Mouse (Mus musculus) neural tube, embryonic 11.5 days (tissue): ENCODE measurements around the gene Srsf6. TPM values are rescaled to one million over a fixed set of nuclear protein-coding genes. Genes with fewer than 3 reads are reported as not detected.
A peak's percentile ranks its signal among the peaks of the same experiment; 100 is the strongest.
"Not testable (repeated sequence)": the region's sequence is repeated elsewhere in the genome, so short reads cannot be mapped to it uniquely, and the experiment has no call there.

Source experiments
- ATAC-seq: fragments of 200-750 bp; cut with Nextera tagmentation; 2 replicates; pipeline ENCODE4 v1.8.0; 2017; ENCODE audit warnings: moderate number of reproducible peaks, mild to moderate bottlenecking, moderate TSS enrichment, moderate library complexity; ENCODE audit not compliant: insufficient read depth, low FRiP score, low TSS enrichment
- DNase-seq: peaks from one replicate; pipeline ENCODE4 v3.0.0-alpha.2; 2015; ENCODE audit warnings: low spot score
- H3K27ac ChIP-seq: fragments of 300-500 bp; sonication (generic); 2 replicates; pipeline ENCODE4 v1.5.1; 2014; ENCODE audit warnings: low read depth, mild to moderate bottlenecking, low read length
- H3K27me3 ChIP-seq: fragments of 300-500 bp; sonication (generic); 2 replicates; pipeline ENCODE4 v1.6.1; 2014; ENCODE audit warnings: mild to moderate bottlenecking, low read length, mixed read lengths; ENCODE audit not compliant: control insufficient read depth, insufficient read depth
- H3K36me3 ChIP-seq: fragments of 300-500 bp; sonication (generic); 2 replicates; pipeline ENCODE4 v1.6.1; 2014; ENCODE audit warnings: mild to moderate bottlenecking, low read length, moderate library complexity, mixed read lengths; ENCODE audit not compliant: control insufficient read depth, insufficient read depth
- H3K4me1 ChIP-seq: fragments of 300-500 bp; sonication (generic); 2 replicates; pipeline ENCODE4 v1.6.1; 2014; ENCODE audit warnings: low read length, mixed read lengths; ENCODE audit not compliant: control insufficient read depth, insufficient read depth
- H3K4me2 ChIP-seq: fragments of 300-500 bp; sonication (generic); 2 replicates; pipeline ENCODE4 v1.6.1; 2014; ENCODE audit warnings: low read depth, mild to moderate bottlenecking, moderate library complexity
- H3K4me3 ChIP-seq: fragments of 300-500 bp; sonication (generic); 2 replicates; pipeline ENCODE4 v1.5.1; 2014; ENCODE audit warnings: low read depth, low read length
- H3K9ac ChIP-seq: fragments of 300-500 bp; sonication (generic); 2 replicates; pipeline ENCODE4 v1.6.1; 2014; ENCODE audit warnings: mild to moderate bottlenecking, low read length
- H3K9me3 ChIP-seq: fragments of 300-500 bp; sonication (generic); 2 replicates; pipeline ENCODE4 v1.6.1; 2016; ENCODE audit warnings: low read length; ENCODE audit not compliant: control insufficient read depth
- WGBS: fragments of 180-500 bp; shearing (Covaris S2); extraction: QIAGEN DNeasy Blood & Tissue Kit; methylation state at CpG from one replicate; pipeline ENCODE4 v1.1.7; 2014; 5-methylcytosine and 5-hydroxymethylcytosine counted together
- polyA plus RNA-seq: library from polyadenylated mRNA; unstranded; fragments of >200 nt; fragmentation: Nextera tagmentation; extraction: Ambion mirVana; gene quantifications from 2 replicates; pipeline ENCODE4 v1.2.1, GENCODE M21; 2014

Gene Srsf6
- polyA plus RNA-seq, result 272 and 284 TPM in 2 replicates

DNA sequence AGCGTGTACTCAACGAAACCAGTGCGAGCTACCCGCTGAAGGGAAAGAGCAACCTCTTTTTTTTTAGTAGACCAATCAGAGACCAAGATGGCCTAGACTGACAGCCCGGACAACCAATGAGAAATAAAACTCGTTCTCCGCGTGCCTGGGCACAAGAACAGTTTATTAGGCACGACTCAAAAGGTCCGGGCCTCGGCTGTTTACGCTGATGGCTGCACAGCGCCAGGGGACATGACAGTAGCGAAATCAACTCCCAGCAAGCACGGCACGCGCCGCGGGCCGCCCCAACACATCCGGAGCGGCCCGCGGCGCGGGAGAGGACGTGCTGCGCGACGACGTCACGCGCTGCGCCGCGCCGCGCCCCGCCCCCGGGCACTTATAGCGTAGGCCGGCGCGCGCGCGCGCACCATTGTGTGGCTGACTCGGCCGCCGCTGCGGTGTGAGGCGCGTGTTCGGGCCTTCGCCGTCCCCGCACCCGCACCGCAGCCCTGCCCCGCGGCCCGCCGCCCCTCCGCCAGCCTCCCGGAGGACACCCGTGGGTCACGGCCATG is at the start of gene Srsf6:
Srsf6 (plus strand) TSS at position 406 of the 551 bp plus-strand sequence.
- Histone ChIP-seq H3K9me3 (no peaks in the 10 kb centered on the region; the same call in 1 of the 2 replicates), H3K9ac (peak within 1 kb of the TSS; percentile 100), H3K27ac (peak within 1 kb of the TSS; percentile 98), H3K27me3 (no peaks in the 10 kb centered on the region), H3K4me1 (peaks cover 12% of the 10 kb centered on the region), H3K4me3 (peak within 1 kb of the TSS; percentile 99), H3K4me2 (peak within 1 kb of the TSS; percentile 81), H3K36me3 (0 out of 2 replicates have a peak, but pooled peaks cover 6% of the 10 kb centered on the region)
- WGBS, result under 1% methylated on average over 52 of the region's 68 CpGs
- ATAC-seq, result peak; percentile 85
- peak; percentile 97 for DNase-seq

DNA sequence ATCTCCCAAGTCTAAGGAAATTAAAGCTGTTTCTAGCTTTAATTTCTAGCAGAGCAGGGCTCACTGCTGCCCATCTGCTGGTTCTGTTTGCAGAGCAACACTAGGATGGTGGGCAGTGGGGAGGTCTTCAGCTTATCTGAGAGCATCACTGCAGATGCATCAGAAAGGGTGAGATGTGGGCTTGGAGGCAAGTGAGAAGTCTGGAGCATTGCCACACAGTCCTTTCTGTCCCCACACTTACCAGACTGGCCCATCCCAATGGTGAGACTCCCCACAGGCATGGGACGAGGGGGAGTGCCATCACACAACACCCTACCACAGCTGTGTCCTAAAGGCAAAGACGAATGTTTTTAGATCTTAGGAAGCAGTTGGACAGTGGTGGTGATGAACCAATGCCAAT is 47.2 kb upstream of the Srsf6 start:
- Histone ChIP-seq H3K9me3 (no peaks in the 10 kb centered on the region), H3K4me3 (no peak overlapping the region), H3K36me3 (no peaks in the 10 kb centered on the region), H3K4me2 (no peak overlapping the region), H3K9ac (no peak overlapping the region), H3K27me3 (no peaks in the 10 kb centered on the region), H3K4me1 (no peaks in the 10 kb centered on the region), H3K27ac (no peak overlapping the region)
- no peak for DNase-seq
- WGBS, result 64% methylated on average over 2 of the region's 2 CpGs
- no peak for ATAC-seq

DNA sequence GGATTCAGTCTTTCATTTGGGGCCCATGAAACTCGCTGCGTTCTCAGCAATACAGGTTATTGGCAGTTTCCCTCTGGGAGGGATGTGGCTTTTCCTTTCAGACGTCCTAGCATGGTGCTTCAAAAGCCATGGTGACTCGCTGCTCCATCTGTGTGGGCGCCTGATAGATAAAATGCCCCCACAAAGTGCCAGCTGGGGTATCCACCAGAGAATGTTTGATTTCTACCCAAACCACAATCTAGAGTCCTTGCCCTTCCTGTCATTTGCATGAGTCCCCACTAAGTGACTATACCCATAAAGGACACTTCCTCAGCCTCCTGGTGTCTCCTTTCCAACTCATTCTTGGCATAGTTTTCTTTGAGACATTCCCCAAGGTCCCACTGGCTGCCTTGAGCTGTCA is 44.2 kb upstream of the Srsf6 start:
- Histone ChIP-seq H3K36me3 (no peaks in the 10 kb centered on the region), H3K27me3 (no peaks in the 10 kb centered on the region), H3K9me3 (no peaks in the 10 kb centered on the region), H3K27ac (no peak overlapping the region), H3K4me1 (no peaks in the 10 kb centered on the region), H3K4me2 (no peak overlapping the region), H3K9ac (no peak overlapping the region), H3K4me3 (no peak overlapping the region)
- ATAC-seq (no peak), DNase-seq (no peak)
- WGBS, result 82% methylated on average over 5 of the region's 5 CpGs

DNA sequence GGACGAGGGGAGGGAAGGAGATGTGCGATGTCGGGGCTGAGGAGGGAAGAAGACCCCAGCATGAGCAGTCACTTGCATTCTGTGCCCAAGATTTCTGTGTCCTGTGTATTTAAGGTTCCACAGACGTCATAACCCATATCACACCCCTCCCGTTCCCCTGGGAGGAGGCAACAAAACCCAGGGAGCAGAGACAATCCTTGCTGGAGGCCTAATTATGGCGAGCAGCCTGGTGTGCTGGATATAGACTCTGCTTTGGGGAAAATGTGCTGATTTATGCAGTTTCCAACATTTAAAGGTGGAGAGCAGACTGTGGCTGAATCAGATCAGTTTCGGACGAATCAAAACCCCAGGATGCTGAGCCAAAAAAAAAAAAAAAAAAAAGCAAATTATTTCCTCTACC is 42.7 kb upstream of the Srsf6 start:
- no peaks in the 10 kb centered on the region for H3K36me3 ChIP-seq
- H3K9ac ChIP-seq, result no peak overlapping the region
- H3K4me1 ChIP-seq, result no peaks in the 10 kb centered on the region
- no peak for DNase-seq
- H3K4me2 ChIP-seq, result no peak overlapping the region
- H3K9me3 ChIP-seq, result no peaks in the 10 kb centered on the region
- WGBS, result 82% methylated on average over 8 of the region's 8 CpGs
- no peak for ATAC-seq
- H3K27me3 ChIP-seq, result no peaks in the 10 kb centered on the region
- H3K27ac ChIP-seq, result no peak overlapping the region
- H3K4me3 ChIP-seq, result no peak overlapping the region

DNA sequence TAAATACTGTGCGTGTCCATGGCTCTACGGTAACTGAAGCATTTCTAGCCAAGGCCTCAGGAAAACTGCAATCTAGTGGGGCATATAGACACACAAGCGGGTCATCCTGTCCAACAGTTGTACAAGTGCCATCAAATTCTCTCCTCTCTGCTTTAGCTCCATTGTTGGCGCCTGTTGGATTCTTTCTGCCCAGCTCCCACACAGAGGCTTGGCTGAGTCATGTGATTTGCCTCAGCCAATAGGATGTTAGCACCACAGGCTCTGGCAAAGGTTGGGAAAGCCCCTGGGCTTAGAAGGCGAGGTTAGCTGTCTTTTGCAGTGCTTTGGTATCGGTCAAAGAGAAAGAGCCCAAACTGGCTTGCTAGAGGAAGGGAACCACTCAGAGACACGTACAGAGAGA is 42.1 kb upstream of the Srsf6 start:
- DNase-seq (no peak), ATAC-seq (no peak)
- 77% methylated on average over 7 of the region's 7 CpGs for WGBS
- H3K4me2 ChIP-seq, result no peak overlapping the region
- no peak overlapping the region for H3K9ac ChIP-seq
- H3K4me3 ChIP-seq, result no peak overlapping the region
- H3K9me3 ChIP-seq, result no peaks in the 10 kb centered on the region
- H3K27ac ChIP-seq, result no peak overlapping the region
- H3K4me1 ChIP-seq, result no peaks in the 10 kb centered on the region
- H3K27me3 ChIP-seq, result no peaks in the 10 kb centered on the region
- no peaks in the 10 kb centered on the region for H3K36me3 ChIP-seq

DNA sequence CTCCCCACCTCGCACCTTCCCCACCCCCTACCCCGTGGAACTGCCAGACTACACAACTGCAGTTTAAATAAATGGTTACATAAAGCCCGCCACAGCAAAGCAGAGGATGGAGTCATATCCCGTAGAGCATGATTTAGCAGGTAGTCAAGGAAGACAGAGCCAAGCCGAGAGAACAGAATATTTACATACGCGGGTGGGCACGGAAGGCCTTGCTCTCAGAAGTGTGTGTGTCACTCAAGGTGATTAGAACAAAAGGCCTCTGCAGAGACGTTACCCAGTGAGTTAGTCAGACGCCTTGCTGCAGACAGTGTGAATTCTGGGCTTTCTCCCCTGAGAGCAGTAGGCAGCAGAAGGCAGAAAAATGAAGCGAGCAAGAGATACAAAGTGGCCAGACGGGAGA is 41.6 kb upstream of the Srsf6 start:
- H3K9me3 ChIP-seq, result no peaks in the 10 kb centered on the region
- DNase-seq, result no peak
- 82% methylated on average over 12 of the region's 12 CpGs for WGBS
- no peaks in the 10 kb centered on the region for H3K27me3 ChIP-seq
- H3K36me3 ChIP-seq, result no peaks in the 10 kb centered on the region
- H3K4me2 ChIP-seq, result no peak overlapping the region
- ATAC-seq, result no peak
- H3K9ac ChIP-seq, result no peak overlapping the region
- H3K27ac ChIP-seq, result no peak overlapping the region
- no peak overlapping the region for H3K4me3 ChIP-seq
- H3K4me1 ChIP-seq, result no peaks in the 10 kb centered on the region

DNA sequence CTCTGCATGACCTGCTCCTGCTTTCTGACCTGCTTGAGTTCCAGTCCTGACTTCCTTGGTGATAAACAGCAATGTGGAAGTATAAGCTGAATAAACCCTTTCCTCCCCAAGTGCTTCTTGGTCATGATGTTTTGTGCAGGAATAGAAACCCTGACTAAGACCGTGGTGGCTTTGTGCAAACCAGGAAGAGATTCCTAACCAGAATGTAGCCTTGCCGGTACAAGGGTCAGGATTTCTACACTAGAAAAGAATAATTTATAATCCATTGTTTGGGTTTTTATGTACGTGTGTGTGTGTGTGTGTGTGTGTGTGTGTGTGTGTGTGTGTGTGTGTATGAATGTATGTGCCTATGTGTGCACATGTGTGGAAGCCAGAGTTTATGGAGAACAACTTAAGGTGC is 38.3 kb upstream of the Srsf6 start:
- not testable (repeated sequence) for DNase-seq, H3K27me3 ChIP-seq, H3K4me3 ChIP-seq, H3K9ac ChIP-seq, H3K36me3 ChIP-seq, H3K27ac ChIP-seq, H3K9me3 ChIP-seq, H3K4me1 ChIP-seq, H3K4me2 ChIP-seq, ATAC-seq
- WGBS, result 87% methylated on average over 3 of the region's 3 CpGs

DNA sequence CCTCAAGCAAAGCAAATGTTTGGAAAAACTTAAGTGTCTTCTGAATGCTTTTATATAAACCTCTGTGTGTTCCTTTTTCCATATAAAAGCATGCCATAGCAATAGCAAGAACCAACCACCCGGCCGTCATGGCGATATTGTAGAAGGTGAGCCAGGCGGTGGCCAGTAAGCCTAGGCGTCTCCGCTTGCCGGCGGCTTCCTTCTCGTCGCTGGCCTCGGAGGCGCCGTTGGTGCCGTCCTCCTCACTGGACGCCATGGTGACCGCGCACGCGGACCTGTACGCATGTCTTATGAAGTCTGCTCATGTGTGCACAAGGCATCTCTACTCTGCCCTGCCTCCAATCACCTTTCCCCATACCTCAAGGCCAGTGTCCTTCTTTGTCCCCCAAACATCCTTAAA is 32.1 kb upstream of the Srsf6 start:
- not testable (repeated sequence) for H3K9me3 ChIP-seq, ATAC-seq, H3K4me1 ChIP-seq, H3K9ac ChIP-seq, H3K4me3 ChIP-seq, H3K27me3 ChIP-seq, DNase-seq, H3K36me3 ChIP-seq, H3K27ac ChIP-seq, H3K4me2 ChIP-seq
- WGBS, result 93% methylated on average over 16 of the region's 20 CpGs

DNA sequence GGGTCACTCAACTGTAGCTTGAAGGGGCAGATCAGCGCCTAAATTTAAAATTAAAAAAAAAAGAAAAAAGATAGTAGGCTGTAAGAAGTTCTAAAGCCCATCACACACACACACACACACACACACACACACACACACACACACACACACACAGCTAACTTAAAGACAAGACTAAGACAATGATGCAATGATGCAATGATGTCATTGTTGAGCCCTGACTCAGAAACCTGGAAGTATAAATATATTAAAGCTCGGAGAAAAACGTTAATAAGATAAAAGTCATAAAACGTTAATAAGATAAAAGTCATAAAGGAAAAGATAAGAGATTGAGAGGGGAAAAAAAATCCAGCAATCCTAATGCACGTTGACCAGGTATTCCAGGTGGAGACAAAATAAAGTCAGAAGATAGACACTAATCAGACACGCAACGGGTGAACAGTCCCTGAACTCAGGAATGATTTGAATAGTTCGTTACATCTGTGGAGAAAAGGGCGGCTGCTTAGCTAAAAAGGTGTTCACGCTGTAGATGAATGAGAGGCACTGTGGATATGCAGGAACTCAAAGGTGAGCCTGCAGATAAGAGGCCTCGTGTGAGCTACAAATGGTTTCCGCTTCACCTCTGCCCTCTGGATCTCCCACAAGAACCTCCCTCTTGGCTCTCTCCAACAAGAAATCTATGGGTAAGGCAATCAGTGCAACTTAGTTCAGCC is 31.3 kb upstream of the Srsf6 start:
- no peak overlapping the region for H3K27ac ChIP-seq
- 77% methylated on average over 12 of the region's 12 CpGs for WGBS

More for the DNA sequence above, 31.3 kb upstream of the Srsf6 start:
- no peak overlapping the region for H3K4me3 ChIP-seq
- H3K4me1 ChIP-seq, result no peaks in the 10 kb centered on the region; the same call in 1 of the 2 replicates
- ATAC-seq, result no peak
- H3K4me2 ChIP-seq, result no peak overlapping the region
- no peak for DNase-seq
- H3K9ac ChIP-seq, result no peak overlapping the region
- H3K36me3 ChIP-seq, result no peaks in the 10 kb centered on the region
- no peaks in the 10 kb centered on the region for H3K9me3 ChIP-seq
- no peaks in the 10 kb centered on the region for H3K27me3 ChIP-seq
